Mouse (Mus musculus) gastrocnemius, adult 2 months (tissue): ENCODE results near the gene Ehmt1. TPM values are rescaled to one million over a fixed set of nuclear protein-coding genes. Genes with fewer than 3 reads are reported as not detected.

Source experiments
- DNase-seq: peaks from one replicate; pipeline ENCODE4 v3.0.0; 2022
- H3K27ac ChIP-seq: fragments of 200-600 bp; 2 replicates; pipeline ENCODE4 v1.8.1; 2022; ENCODE audit warnings: mild to moderate bottlenecking
- H3K4me3 ChIP-seq: fragments of 200-600 bp; 2 replicates; pipeline ENCODE4 v1.8.1; 2022; ENCODE audit warnings: mild to moderate bottlenecking, moderate library complexity
- CTCF ChIP-seq: fragments of 200-600 bp; IDR thresholded peaks from 2 replicates; pipeline ENCODE4 v1.8.1; 2022; ENCODE audit warnings: antibody characterized with exemption, mild to moderate bottlenecking, moderate library complexity
- intact Hi-C: fragments of 180-260 bp; cut with DNase I; formaldehyde crosslinking; loops from one replicate; pipeline ENCODE4 v1.15.1; 2025
- microRNA-seq: library from miRNA; unstranded; fragments of <30 nt; microRNA quantifications from one replicate; pipeline ENCODE4 v1.2.0, GENCODE M21; 2021
- total RNA-seq, 2 experiments: library from RNA; stranded (reverse); gene quantifications; 2 replicates each; pipeline ENCODE4 v1.2.3; 2021

Ehmt1 gene
- total RNA-seq, 2 experiments from 2014 or later, result 28.3 to 29.0 TPM

GRCm38 (mm10) chr2:24762446-24762960, 156.9 kb downstream of the Ehmt1 start:
- intact Hi-C loops, result no loop called here
- TF ChIP-seq CTCF, result no peak
- peak overlapping the region; percentile 69 for H3K4me3 ChIP-seq
- no peak for DNase-seq
- H3K27ac ChIP-seq, result no peak overlapping the region

DNA sequence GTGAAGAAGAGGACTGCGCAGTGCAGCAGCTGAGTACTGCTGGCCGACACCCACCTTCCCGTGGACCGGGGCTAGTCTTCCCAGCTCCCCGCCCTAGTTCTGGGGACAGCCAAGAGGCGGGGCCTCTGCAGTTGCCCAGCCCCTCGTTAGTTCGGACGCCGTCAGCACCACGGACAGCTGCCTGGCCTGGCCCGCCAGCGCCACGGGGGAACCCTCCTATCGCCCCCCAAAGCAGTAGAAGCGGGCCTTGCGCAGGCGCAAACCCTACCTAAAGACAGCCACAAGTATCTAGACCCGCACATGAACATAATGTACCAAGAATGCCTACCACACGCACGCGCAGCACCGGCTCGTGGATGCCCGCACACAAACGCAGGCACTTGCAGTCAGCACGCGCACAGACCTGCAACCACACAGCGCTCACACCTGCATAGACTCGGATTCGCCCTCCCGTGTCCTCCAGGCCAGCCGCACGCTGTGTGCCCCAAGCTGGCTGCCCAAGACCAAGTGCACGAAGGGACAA, 157.4 kb downstream of the Ehmt1 start:
- no peak overlapping the region for H3K27ac ChIP-seq
- H3K4me3 ChIP-seq, result peak overlapping the region; percentile 69
- DNase-seq, result peak; percentile 59
- no peak for TF ChIP-seq CTCF
- intact Hi-C loops, result no loop called here

DNA sequence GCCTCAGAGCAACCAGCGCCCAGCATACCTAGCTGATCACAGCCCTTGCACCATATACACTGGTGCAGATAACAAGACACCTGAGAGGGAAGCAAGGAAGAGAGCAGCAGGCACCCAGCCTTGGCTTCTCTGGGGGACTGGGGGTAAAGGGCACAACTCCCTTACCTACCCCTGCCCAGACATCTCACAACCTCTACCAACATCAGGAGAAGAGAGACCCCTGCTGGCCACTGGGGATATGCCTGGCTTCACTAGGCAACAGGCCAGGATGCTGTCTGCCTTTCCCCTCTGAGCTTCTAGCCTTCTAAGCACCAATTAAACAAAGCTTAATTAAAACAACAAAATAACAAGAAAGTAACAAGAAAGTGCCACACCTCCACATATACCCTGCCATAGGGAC, 164.1 kb downstream of the Ehmt1 start:
- intact Hi-C loops, result loop anchor here (1.0 to 5.0 kb wide), 2 partner anchors 183 to 346 kb away; no protein-coding TSS in a partner anchor
- Histone ChIP-seq H3K27ac (no peak overlapping the region), H3K4me3 (no peak overlapping the region)
- DNase-seq, result peak; percentile 39
- TF ChIP-seq CTCF, result peak; percentile 72

DNA sequence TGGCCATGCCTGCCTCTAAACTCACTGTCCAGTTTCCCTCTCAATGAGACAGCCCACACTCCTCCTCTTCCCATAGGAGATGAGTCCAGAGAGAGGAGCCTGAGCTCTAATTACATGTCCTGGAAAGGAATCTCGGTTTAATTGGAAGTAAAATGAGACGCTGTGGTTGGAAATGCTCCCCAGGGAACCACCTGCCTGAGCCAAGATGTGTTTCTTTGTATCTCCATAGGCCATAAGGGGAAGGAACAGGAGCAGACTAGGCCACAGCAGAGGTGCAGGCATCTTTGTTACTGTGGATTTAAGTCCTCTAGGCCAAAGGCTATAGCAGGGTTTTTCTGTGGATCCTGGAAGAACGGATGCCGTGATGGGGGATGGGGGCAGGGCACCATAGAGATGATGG, 166.8 kb downstream of the Ehmt1 start:
- Histone ChIP-seq H3K4me3 (no peak overlapping the region), H3K27ac (no peak overlapping the region)
- no peak for TF ChIP-seq CTCF
- intact Hi-C loops, result no loop called here
- no peak for DNase-seq

GRCm38 (mm10) chr2:24750051-24750450, 169.4 kb downstream of the Ehmt1 start:
- Histone ChIP-seq H3K4me3 (no peak overlapping the region), H3K27ac (no peak overlapping the region)
- intact Hi-C loops, result no loop called here
- no peak for TF ChIP-seq CTCF
- no peak for DNase-seq

DNA sequence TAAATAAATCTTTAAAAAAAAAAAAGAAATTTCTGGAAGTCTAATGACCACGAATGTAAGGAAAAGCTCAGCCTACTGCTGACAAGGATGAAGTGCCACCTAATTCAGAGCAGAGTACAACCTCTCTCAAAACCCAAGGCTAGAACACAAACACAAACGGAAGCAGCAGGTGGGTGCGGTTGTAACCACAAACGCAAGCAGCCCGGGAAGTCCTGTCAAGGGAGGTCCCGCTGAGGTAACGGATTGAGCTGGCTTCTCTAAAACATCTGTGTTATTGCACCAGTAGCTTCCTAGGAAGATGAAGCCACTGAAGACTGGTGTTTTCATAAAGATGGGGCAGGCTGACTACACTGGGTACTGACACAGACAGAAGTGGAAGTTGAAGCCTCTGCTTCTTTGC, 171.5 kb downstream of the Ehmt1 start:
- Histone ChIP-seq H3K4me3 (no peak overlapping the region), H3K27ac (no peak overlapping the region)
- no peak for DNase-seq
- TF ChIP-seq CTCF, result no peak
- intact Hi-C loops, result no loop called here

Small RNA genes within 50 kb of the gene (microRNA-seq; reads per million reads assigned to microRNA genes)
- gene Gm22875, result not detected

Other genes starting within 250 kb of the Ehmt1 start
- under 1 TPM; 0.06 to 0.20 TPM for gene Cacna1b, start 156.5 kb downstream of the Ehmt1 start, total RNA-seq
- gene Arrdc1, start 15.6 kb upstream of the Ehmt1 start, total RNA-seq, result 1 to 10 TPM; 1.9 to 2.8 TPM
- gene Zmynd19, start 30.2 kb upstream of the Ehmt1 start, total RNA-seq, result 10 to 100 TPM; 20.6 to 21.2 TPM
- 1 to 10 TPM; 3.4 to 3.8 TPM for gene Dph7, start 42.8 kb upstream of the Ehmt1 start, total RNA-seq
- gene Mrpl41, start 55.5 kb upstream of the Ehmt1 start, total RNA-seq, result 10 to 100 TPM; 28.9 to 43.8 TPM
- gene Pnpla7, start 56.4 kb upstream of the Ehmt1 start, total RNA-seq, result 10 to 100 TPM; 36.5 to 44.6 TPM
- 10 to 100 TPM in 1 of 2 experiments, 1 to 10 TPM in 1; 6.9 to 15.0 TPM for gene Nsmf, start 134.7 kb upstream of the Ehmt1 start, total RNA-seq
- not detected for gene Entpd8, start 160.7 kb upstream of the Ehmt1 start, total RNA-seq
- gene Noxa1, start 175.5 kb upstream of the Ehmt1 start, total RNA-seq, result not detected